Mouse (Mus musculus) natural killer cell, adult 2 months (primary cell): ENCODE measurements at regions not wholly inside any gene's neighbourhood (a gene's known extent, or its start where the extent isn't known, plus 50 kb on each side); places are given as distances from the start of the nearest gene placed in this dataset.
A peak's percentile ranks its signal among the peaks of the same experiment; 100 is the strongest.

Experiments
- DNase-seq, 2 experiments: peaks; one replicate each; pipeline ENCODE4 v3.0.0; 2022; ENCODE audit warnings: low spot score in 2 of 2

DNA sequence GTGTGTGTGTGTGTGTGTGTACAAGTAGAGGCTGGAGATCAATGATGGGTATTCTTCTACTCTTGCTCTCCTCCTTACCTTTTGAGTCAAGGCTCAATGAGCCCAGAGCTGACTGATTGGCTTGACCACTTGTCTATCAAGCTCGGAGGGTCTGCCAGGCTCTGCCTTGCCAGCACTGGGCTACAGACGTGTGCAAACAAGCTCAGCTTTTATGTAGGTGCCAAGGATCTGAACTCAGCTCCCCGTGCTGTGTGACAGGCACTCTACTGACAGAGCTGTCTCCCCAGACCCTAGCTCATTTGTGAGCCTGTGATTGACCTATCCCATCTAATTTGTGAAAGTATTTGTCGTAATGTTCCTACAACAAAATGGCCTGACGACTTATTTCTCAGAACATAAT is 54.2 kb upstream of the Cdc42bpa start:
- no peak for DNase-seq

- no peak for DNase-seq
Measured at GRCm38 (mm10) chr1:179892711-179893110, 67.6 kb upstream of the Cdc42bpa start.

DNA sequence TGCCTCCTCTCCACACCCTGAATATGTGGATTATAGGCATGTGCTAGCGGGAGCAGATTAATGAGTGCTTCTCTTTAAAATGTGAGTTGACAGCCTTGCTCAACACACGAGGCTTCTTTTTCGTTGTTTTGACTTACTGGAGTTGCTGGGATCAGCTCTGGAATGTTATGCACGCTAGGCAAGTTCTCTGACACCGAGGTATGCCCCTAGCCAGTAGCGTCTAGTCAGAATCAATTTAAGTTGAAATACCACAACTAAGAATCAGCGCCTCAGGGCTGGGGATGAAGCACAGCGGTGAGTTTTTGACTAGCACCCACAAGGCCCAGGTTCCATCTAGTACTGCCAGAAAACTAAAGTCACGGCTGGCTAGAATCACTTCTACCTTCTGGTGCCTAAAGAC is 72.4 kb upstream of the Cdc42bpa start:
- no peak for DNase-seq

DNA sequence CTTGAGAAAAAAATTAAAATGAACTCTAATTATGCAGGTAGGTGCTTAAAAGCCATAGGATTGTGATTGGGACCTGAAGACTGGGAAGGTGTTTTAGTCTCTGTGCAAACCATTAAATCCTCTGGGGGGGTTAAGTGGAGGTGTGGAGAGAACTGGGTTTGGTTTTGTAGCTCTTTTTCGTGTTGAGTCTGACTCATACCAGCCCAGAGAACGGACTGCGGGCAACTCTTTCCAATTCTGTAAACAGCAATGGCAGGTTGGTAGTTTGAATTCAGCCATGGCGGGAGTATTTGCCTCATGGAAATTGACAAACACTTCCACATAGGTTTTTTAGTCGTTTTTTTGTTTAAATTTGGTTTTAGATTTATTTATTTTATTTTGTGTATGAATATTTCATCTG is 77.7 kb upstream of the Ahctf1 start:
- no peak for DNase-seq

DNA sequence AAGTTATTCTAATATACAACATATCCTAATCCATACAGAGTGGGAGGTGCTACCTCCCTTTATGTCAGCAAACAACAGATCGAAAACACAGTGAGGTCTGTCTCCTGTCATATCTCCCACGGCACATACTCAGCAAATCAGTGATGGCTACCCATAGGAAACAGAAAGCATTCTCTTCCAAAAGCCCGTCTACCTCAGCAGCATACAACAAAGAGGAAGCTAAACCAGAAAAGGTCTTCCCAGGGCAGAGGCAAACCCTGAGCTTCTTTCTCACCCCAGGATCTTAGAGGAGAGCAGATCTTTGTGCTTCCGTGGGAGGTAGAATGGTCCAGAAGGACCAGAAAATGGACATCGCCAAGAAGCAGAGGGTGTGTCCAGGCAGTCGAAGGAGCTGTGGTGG is 74.4 kb upstream of the Ahctf1 start:
- no peak for DNase-seq

- DNase-seq, result no peak
Measured at GRCm38 (mm10) chr1:179873772-179874555, 70.5 kb upstream of the Ahctf1 start.

- DNase-seq, result no peak
Measured at GRCm38 (mm10) chr1:179871961-179872360, 68.5 kb upstream of the Ahctf1 start.

DNA sequence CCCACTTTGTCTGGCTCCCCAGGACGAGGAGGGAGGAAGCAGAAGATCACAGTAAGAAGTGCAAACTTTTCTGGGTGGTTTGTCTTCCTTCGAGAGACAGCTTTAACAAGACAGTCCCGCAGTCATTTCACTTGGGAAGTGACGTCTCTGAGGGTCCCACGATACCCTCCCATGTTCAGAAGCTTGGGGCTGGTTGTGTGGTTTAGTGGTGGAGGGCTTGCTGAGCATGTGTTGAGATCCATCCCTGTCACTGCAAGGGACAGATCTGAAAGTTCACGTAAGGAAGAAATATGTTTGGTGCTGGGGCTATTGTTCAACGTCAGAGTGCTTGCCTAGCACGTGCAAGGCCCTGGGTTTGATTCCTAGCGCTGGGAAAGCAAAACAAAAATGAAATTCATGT is 65.2 kb upstream of the Ahctf1 start:
- no peak for DNase-seq

DNA sequence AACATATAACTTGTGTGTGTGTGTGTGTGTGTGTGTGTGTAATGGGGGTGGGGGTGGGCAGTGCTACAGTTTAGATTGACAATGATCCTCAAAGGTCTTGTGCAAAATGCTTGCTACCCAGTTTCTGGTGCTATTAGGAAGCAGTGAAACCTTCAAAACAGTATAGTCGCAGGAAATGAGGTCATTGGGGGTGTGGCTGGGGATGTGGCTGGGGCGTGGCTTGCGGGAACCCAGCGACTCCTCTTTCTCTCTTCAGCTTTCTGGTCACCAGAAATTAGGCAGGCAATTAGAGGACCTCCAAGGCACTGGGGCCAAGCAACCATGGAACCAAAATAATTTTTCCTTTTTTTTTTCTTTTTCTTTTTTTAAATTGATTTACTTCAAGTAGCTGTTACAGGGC is 64.0 kb upstream of the Ahctf1 start:
- DNase-seq, result peak; percentile 14 to 24

- DNase-seq, result no peak
Measured at GRCm38 (mm10) chr1:179866056-179866772, 62.7 kb upstream of the Ahctf1 start.

DNA sequence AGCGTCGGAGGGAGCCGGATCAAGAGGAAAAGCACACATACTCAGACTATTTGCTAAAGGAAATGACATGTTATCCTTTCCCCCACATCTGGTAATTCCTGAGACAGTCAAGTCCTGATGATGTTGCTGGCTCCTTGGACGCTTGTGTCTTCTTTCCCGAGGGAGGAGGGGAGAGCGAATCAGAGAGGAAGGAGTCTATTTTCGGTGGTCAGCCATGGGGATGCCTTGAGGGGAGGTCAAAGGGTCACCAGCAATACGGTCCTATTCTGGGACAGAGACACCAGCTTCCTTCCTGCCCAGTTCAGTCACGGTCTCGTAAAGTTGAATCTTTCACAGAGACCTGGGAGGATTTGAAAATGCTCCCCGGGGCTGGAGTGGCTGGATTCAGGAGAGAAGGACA is 62.1 kb upstream of the Ahctf1 start:
- DNase-seq, result no peak

DNA sequence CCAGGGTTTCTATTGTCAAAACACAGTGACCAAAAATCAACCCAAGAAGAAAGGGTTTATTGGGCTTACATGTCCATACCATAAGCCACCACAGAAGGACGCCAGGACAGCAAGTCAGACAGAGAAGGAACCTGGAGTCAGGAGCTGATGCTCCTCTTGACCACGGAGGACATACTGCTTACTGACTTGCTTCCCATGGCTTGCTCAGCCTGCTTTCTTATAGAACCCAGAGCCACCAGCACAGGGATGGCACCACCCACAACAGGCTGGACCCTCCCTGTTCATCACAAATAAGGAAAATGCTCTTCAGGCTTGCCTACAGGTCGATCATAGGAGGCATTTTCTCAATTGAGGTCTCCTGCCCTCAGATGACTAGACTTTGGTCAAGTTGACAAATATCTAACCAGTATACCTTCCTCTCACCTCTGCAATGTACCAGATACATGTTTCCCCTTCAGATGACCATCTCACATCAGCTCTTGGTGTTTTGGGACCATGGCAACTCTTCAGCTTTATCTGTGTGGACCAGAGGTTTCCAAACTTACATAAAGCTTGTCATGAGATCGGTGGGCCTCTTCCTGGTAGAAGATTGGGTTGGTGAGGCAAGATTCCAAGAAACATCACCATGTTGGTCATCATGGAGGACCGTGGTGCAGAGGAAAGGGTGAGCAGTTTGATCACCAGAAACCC is 61.2 kb upstream of the Ahctf1 start:
- DNase-seq, result no peak

DNA sequence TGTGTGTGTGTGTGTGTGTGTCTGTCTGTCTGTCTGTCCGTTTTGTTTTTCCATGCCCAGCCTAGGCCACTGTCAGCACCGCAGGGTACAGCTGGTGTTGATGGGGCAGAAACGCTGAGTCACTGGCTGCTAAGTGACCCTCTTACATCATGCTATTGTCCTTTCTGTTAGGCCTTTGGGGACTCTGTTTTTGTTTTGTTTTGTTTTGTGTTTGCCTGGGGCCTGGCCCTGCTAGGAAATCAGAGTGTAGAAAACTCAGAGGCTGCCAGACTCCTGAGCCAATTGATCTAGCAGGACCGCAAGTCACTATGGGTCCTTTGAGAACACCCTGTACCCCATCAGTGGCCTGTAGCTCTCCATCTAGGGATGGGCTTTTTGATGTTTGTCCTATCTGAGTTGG is 59.9 kb upstream of the Ahctf1 start:
- DNase-seq, result no peak

DNA sequence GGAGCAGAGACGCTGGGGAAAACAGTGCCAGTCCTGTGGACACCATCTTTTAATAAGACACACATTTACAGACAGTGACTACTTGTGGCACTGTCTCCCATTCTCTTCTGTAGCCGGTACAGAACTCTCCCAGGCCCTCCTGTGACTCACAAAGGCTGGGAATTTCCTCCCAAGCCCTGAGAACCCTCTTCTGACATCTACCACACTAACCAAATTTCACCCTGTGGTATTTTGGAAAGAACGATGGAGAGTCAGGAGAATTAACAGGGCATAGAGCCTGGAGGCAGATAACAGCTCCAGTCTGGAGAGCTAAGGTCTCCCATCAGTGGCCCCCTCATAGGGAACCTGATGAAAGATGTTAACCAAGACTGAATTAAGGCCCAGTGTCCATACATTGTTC is 59.5 kb upstream of the Ahctf1 start:
- no peak for DNase-seq

GRCm38 (mm10) chr1:179861776-179862175 is 58.3 kb upstream of the Ahctf1 start:
- DNase-seq, result no peak

GRCm38 (mm10) chr1:179859552-179859902 is 56.0 kb upstream of the Ahctf1 start:
- no peak for DNase-seq

- no peak for DNase-seq
Measured at GRCm38 (mm10) chr1:179858780-179859551, 55.5 kb upstream of the Ahctf1 start.

DNA sequence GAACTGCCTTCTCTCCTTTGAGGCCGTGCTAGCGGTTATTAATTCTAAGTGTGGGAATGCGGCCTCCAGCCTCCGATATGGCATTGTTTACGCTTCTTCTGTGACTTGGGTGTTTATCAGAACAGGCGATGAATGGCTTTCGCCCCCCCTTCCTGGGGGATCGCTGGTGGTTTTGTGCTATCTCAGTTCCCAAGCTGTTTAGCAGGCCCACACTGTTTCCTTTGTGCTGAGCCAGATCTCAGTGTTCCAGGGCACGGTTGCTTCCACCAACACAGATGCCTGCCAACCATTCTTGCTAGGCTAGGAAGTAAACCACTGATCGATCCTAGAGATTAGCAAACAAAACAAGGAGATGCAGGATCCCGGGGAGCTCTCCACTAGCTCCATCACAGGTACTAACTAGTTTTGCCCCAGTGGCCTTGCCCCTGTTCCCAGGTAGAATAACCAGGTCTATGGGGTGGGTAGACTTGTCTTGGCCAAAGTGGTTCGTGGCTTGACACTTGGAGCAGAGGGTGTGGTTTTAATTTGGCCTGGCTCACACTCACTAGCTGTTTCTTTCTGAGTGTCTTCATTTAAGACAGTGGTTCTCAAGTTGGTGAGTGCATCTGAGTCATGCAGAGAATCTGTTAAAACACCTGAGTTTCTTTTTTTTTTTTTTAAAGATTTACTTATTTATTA is 50.9 kb upstream of the Ahctf1 start:
- no peak for DNase-seq
